Mouse (Mus musculus): ENCODE results near the gene Gm4491. TPM values are rescaled to one million over a fixed set of nuclear protein-coding genes. Genes with fewer than 3 reads are reported as not detected.
A peak's percentile ranks its signal among the peaks of the same experiment; 100 is the strongest.

Gm4491 gene
- polyA plus RNA-seq, 1 experiment = not detected

- Histone ChIP-seq H3K36me3 (ENCODE audit: control insufficient read depth, insufficient read depth, low read length) (no peaks in the 10 kb centered on the region), H3K27ac (ENCODE audit: control insufficient read depth, insufficient read depth, low read depth, low read length) (no peak within 1 kb of the TSS)
Observed at GRCm38 (mm10) chr14:57104106-57105023, 11.3 kb downstream of the Gm4491 start, which contains the start of gene Gjb2. Gene Gjb2, minus strand, starts transcription at chr14:57104702.

GRCm38 (mm10) chr14:57103711-57104105, 12.0 kb downstream of the Gm4491 start:
- Histone ChIP-seq H3K36me3 (ENCODE audit: control insufficient read depth, insufficient read depth, low read length) (no peaks in the 10 kb centered on the region), H3K27me3 (ENCODE audit: control insufficient read depth, insufficient read depth, low read length) (no peaks in the 10 kb centered on the region; the same call in 1 of the 2 replicates), H3K27ac (ENCODE audit: control insufficient read depth, insufficient read depth, low read depth, low read length) (no peak overlapping the region), H3K4me1 (ENCODE audit: control insufficient read depth, insufficient read depth, low read length) (peaks cover 9% of the 10 kb centered on the region), H3K4me3 (ENCODE audit: control insufficient read depth, low read depth, low read length) (peak overlapping the region; percentile 71)
- TF ChIP-seq CTCF (IDR thresholded peaks at IDR 0.05; ENCODE audit: control insufficient read depth, insufficient read depth, insufficient replicate concordance, low read depth, low read length) (no peak), POLR2A (IDR thresholded peaks at IDR 0.05; ENCODE audit: control insufficient read depth, low read depth, low read length) (no peak)

More at GRCm38 (mm10) chr14:57104106-57105023, 11.3 kb downstream of the Gm4491 start, which contains the start of gene Gjb2:
- TF ChIP-seq POLR2A (IDR thresholded peaks at IDR 0.05; ENCODE audit: control insufficient read depth, low read depth, low read length) (no peak), CTCF (IDR thresholded peaks at IDR 0.05; ENCODE audit: control insufficient read depth, insufficient read depth, insufficient replicate concordance, low read depth, low read length) (no peak)
- H3K27me3 ChIP-seq (ENCODE audit: control insufficient read depth, insufficient read depth, low read length) = no peaks in the 10 kb centered on the region; the same call in 1 of the 2 replicates
- peaks cover 9% of the 10 kb centered on the region for H3K4me1 ChIP-seq (ENCODE audit: control insufficient read depth, insufficient read depth, low read length)
- peak within 1 kb of the TSS; percentile 71 for H3K4me3 ChIP-seq (ENCODE audit: control insufficient read depth, low read depth, low read length)

DNA sequence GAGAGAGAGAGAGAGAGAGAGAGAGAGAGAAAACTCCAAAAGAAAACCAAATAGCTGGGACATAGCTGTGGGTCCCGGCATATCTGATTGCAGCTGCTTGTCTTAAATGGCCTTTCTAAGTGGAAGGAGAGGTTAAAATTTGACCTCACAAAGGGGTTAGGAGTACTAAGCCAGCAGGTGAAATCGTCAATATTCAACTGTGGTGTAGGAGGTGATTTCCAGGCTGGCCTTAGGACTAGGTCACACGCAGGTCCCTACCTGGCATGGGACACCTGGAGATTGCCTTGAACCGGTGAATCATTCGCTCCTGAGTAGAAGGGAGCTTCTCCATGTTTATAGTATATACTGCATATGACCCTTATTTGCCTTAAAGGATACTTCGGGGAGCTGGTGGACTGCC, 12.6 kb downstream of the Gm4491 start:
- TF ChIP-seq CTCF (IDR thresholded peaks at IDR 0.05; ENCODE audit: control insufficient read depth, insufficient read depth, insufficient replicate concordance, low read depth, low read length) (no peak), POLR2A (IDR thresholded peaks at IDR 0.05; ENCODE audit: control insufficient read depth, low read depth, low read length) (no peak)
- Histone ChIP-seq H3K4me1 (ENCODE audit: control insufficient read depth, insufficient read depth, low read length) (peaks cover 9% of the 10 kb centered on the region), H3K27me3 (ENCODE audit: control insufficient read depth, insufficient read depth, low read length) (no peaks in the 10 kb centered on the region; the same call in 1 of the 2 replicates), H3K36me3 (ENCODE audit: control insufficient read depth, insufficient read depth, low read length) (no peaks in the 10 kb centered on the region), H3K4me3 (ENCODE audit: control insufficient read depth, low read depth, low read length) (no peak overlapping the region), H3K27ac (ENCODE audit: control insufficient read depth, insufficient read depth, low read depth, low read length) (no peak overlapping the region)

GRCm38 (mm10) chr14:57101623-57102022, 14.1 kb downstream of the Gm4491 start:
- Histone ChIP-seq H3K27me3 (ENCODE audit: control insufficient read depth, insufficient read depth, low read length) (no peaks in the 10 kb centered on the region; the same call in 1 of the 2 replicates), H3K4me1 (ENCODE audit: control insufficient read depth, insufficient read depth, low read length) (peaks cover 9% of the 10 kb centered on the region), H3K27ac (ENCODE audit: control insufficient read depth, insufficient read depth, low read depth, low read length) (no peak overlapping the region), H3K4me3 (ENCODE audit: control insufficient read depth, low read depth, low read length) (no peak overlapping the region), H3K36me3 (ENCODE audit: control insufficient read depth, insufficient read depth, low read length) (no peaks in the 10 kb centered on the region)
- TF ChIP-seq POLR2A (IDR thresholded peaks at IDR 0.05; ENCODE audit: control insufficient read depth, low read depth, low read length) (no peak), CTCF (IDR thresholded peaks at IDR 0.05; ENCODE audit: control insufficient read depth, insufficient read depth, insufficient replicate concordance, low read depth, low read length) (no peak)

GRCm38 (mm10) chr14:57095855-57096254, 19.8 kb downstream of the Gm4491 start:
- Histone ChIP-seq H3K4me3 (ENCODE audit: control insufficient read depth, low read depth, low read length) (no peak overlapping the region), H3K4me1 (ENCODE audit: control insufficient read depth, insufficient read depth, low read length) (no peaks in the 10 kb centered on the region), H3K36me3 (ENCODE audit: control insufficient read depth, insufficient read depth, low read length) (no peaks in the 10 kb centered on the region), H3K27ac (ENCODE audit: control insufficient read depth, insufficient read depth, low read depth, low read length) (no peak overlapping the region), H3K27me3 (ENCODE audit: control insufficient read depth, insufficient read depth, low read length) (no peaks in the 10 kb centered on the region)
- no peak for TF ChIP-seq POLR2A (IDR thresholded peaks at IDR 0.05; ENCODE audit: control insufficient read depth, low read depth, low read length)
- TF ChIP-seq CTCF (IDR thresholded peaks at IDR 0.05; ENCODE audit: control insufficient read depth, insufficient read depth, insufficient replicate concordance, low read depth, low read length) = no peak

GRCm38 (mm10) chr14:57093029-57093428, 22.7 kb downstream of the Gm4491 start:
- Histone ChIP-seq H3K4me3 (ENCODE audit: control insufficient read depth, low read depth, low read length) (no peak overlapping the region), H3K4me1 (ENCODE audit: control insufficient read depth, insufficient read depth, low read length) (peaks cover 2% of the 10 kb centered on the region; the same call in 1 of the 2 replicates), H3K27ac (ENCODE audit: control insufficient read depth, insufficient read depth, low read depth, low read length) (no peak overlapping the region), H3K27me3 (ENCODE audit: control insufficient read depth, insufficient read depth, low read length) (no peaks in the 10 kb centered on the region), H3K36me3 (ENCODE audit: control insufficient read depth, insufficient read depth, low read length) (no peaks in the 10 kb centered on the region)
- peak; percentile 88; the same call in 1 of the 2 replicates for TF ChIP-seq CTCF (IDR thresholded peaks at IDR 0.05; ENCODE audit: control insufficient read depth, insufficient read depth, insufficient replicate concordance, low read depth, low read length)
- no peak for TF ChIP-seq POLR2A (IDR thresholded peaks at IDR 0.05; ENCODE audit: control insufficient read depth, low read depth, low read length)

DNA sequence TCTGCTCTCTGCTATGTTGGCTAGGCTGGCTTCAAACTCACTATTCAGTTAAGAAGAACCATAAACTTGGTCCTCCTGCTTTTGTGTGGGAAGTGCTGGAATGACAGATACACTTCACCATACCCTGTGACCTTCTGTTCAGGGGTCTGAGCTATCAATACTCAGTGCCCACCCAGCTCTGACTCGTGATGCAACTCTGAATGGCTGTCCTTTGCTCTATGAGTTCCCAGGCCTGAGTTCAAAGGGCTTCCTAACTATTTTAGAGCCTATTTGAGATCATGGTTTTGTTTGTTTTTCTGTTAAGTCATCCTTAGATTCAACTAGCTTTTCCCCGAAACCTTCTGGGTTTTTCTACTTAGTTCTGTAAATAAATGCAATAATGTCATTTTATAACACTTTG, 25.7 kb downstream of the Gm4491 start:
- Histone ChIP-seq H3K27ac (ENCODE audit: control insufficient read depth, insufficient read depth, low read depth, low read length) (no peak overlapping the region), H3K27me3 (ENCODE audit: control insufficient read depth, insufficient read depth, low read length) (no peaks in the 10 kb centered on the region), H3K36me3 (ENCODE audit: control insufficient read depth, insufficient read depth, low read length) (no peaks in the 10 kb centered on the region), H3K4me3 (ENCODE audit: control insufficient read depth, low read depth, low read length) (no peak overlapping the region), H3K4me1 (ENCODE audit: control insufficient read depth, insufficient read depth, low read length) (peaks cover 2% of the 10 kb centered on the region; the same call in 1 of the 2 replicates)
- TF ChIP-seq POLR2A (IDR thresholded peaks at IDR 0.05; ENCODE audit: control insufficient read depth, low read depth, low read length) (no peak), CTCF (IDR thresholded peaks at IDR 0.05; ENCODE audit: control insufficient read depth, insufficient read depth, insufficient replicate concordance, low read depth, low read length) (no peak)

Data from testis, adult 2 months (tissue).